In the genomic region with DNA sequence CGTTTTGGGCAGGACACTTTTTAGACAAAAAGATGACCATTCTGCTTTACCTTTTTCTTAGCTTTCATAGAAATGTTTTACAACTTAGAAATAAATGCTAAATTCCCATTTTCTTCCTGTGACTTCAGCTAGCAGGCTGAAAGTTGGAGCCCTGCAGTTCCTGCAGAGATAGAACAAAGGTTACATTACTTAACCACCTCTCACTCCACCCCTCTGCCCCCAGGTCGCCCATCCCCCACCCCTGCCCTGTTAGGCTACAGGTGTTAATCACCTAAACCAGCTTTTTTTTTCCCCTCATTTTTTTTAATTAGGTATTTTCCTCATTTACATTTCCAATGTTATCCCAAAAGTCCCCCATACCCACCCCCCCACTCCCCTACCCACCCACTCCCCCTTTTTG, we compare ENCODE assay signal across 16 mouse cellular contexts.
"Had no signal": no experiment of that assay in that cellular context is flagged by ENCODE, and none has a peak within 500 bp of the region (broad histone marks: within the 10 kb centered on the region; RNA-seq: fewer than 3 reads in every experiment).

No protein-coding gene starts in this region.

- H3K4me1 ChIP-seq: hindbrain, embryonic 15.5 days; limb, embryonic 12.5 days; liver, embryonic 13.5 days; lung, embryonic 15.5 days; megakaryocyte, embryonic 14.5 days; midbrain, embryonic 15.5 days; neural tube, embryonic 13.5 days had no signal

- H3K36me3 ChIP-seq: hindbrain, embryonic 15.5 days; limb, embryonic 12.5 days; liver, embryonic 13.5 days; lung, embryonic 15.5 days; midbrain, embryonic 15.5 days; neural tube, embryonic 13.5 days had no signal

- H3K4me3 ChIP-seq: hindbrain, embryonic 15.5 days; limb, embryonic 12.5 days; liver, embryonic 13.5 days; lung, embryonic 15.5 days; megakaryocyte, embryonic 14.5 days; midbrain, embryonic 15.5 days; neural tube, embryonic 13.5 days had no signal

- H3K9ac ChIP-seq: hindbrain, embryonic 15.5 days; limb, embryonic 12.5 days; liver, embryonic 13.5 days; liver, postnatal 0 days; lung, embryonic 15.5 days; midbrain, embryonic 15.5 days; neural tube, embryonic 13.5 days had no signal

- H3K9me3 ChIP-seq: hindbrain, embryonic 15.5 days; limb, embryonic 12.5 days; liver, embryonic 13.5 days; lung, embryonic 15.5 days; midbrain, embryonic 15.5 days; neural tube, embryonic 13.5 days had no signal

- ATAC-seq: liver, postnatal 0 days; midbrain, embryonic 15.5 days had no signal

- H3K27ac ChIP-seq: hindbrain, embryonic 15.5 days; limb, embryonic 12.5 days; liver, embryonic 13.5 days; lung, embryonic 15.5 days; macrophage; midbrain, embryonic 15.5 days; neural tube, embryonic 13.5 days had no signal

- H3K4me2 ChIP-seq: hindbrain, embryonic 15.5 days; limb, embryonic 12.5 days; liver, embryonic 13.5 days; lung, embryonic 15.5 days; midbrain, embryonic 11.5 days; midbrain, embryonic 15.5 days; neural tube, embryonic 13.5 days had no signal

- H3K27me3 ChIP-seq: hindbrain, embryonic 15.5 days; limb, embryonic 12.5 days; liver, embryonic 13.5 days; lung, embryonic 15.5 days; megakaryocyte, embryonic 14.5 days; midbrain, embryonic 15.5 days; neural tube, embryonic 13.5 days had no signal

- DNase-seq: layer of hippocampus, postnatal 36 days; liver, embryonic 13.5 days; liver, postnatal 0 days; lung, postnatal 14 days; retina, postnatal 1 day; right cerebral cortex, postnatal 4 days; spleen, adult 18-20 months; thymus, postnatal 36 days had no signal
